Mouse (Mus musculus): Measurements from ENCODE around the gene Sema4a.

The Sema4a gene

GRCm38 (mm10) chr3:88460983-88461696, at the start of gene Sema4a:
TSS of gene Sema4a (minus strand) at chr3:88461182.
- DNase-seq (ENCODE audit: low read depth), result peak; percentile 53

GRCm38 (mm10) chr3:88509692-88510420, 48.9 kb upstream of the Sema4a start, which contains the start of gene Lmna:
TSS of gene Lmna (minus strand) at chr3:88509956.
- DNase-seq (ENCODE audit: low read depth), result peak; percentile 98

- DNase-seq (ENCODE audit: low read depth), result no peak
Measured at GRCm38 (mm10) chr3:88509250-88509649, 48.3 kb upstream of the Sema4a start.

- no peak for DNase-seq (ENCODE audit: low read depth)
Measured at GRCm38 (mm10) chr3:88505765-88506164, 44.8 kb upstream of the Sema4a start.

- no peak for DNase-seq (ENCODE audit: low read depth)
Measured at GRCm38 (mm10) chr3:88505081-88505480, 44.1 kb upstream of the Sema4a start.

GRCm38 (mm10) chr3:88503881-88504746, 43.1 kb upstream of the Sema4a start:
- DNase-seq (ENCODE audit: low read depth), result peak; percentile 85

- peak; percentile 95 for DNase-seq (ENCODE audit: low read depth)
Measured at GRCm38 (mm10) chr3:88503505-88503863, 42.5 kb upstream of the Sema4a start.

GRCm38 (mm10) chr3:88502641-88503504, 41.9 kb upstream of the Sema4a start:
- peak; percentile 98 for DNase-seq (ENCODE audit: low read depth)

GRCm38 (mm10) chr3:88502031-88502571, 41.1 kb upstream of the Sema4a start:
- peak; percentile 79 for DNase-seq (ENCODE audit: low read depth)

- DNase-seq (ENCODE audit: low read depth), result peak; percentile 71
Measured at GRCm38 (mm10) chr3:88501366-88502030, 40.5 kb upstream of the Sema4a start.

- DNase-seq (ENCODE audit: low read depth), result no peak
Measured at GRCm38 (mm10) chr3:88500655-88501365, 39.8 kb upstream of the Sema4a start.

GRCm38 (mm10) chr3:88500087-88500486, 39.1 kb upstream of the Sema4a start:
- DNase-seq (ENCODE audit: low read depth), result peak; percentile 60

GRCm38 (mm10) chr3:88499580-88499979, 38.6 kb upstream of the Sema4a start:
- DNase-seq (ENCODE audit: low read depth), result no peak

GRCm38 (mm10) chr3:88495741-88496415, 34.9 kb upstream of the Sema4a start:
- peak; percentile 74 for DNase-seq (ENCODE audit: low read depth)

GRCm38 (mm10) chr3:88494836-88495628, 34.0 kb upstream of the Sema4a start:
- peak; percentile 95 for DNase-seq (ENCODE audit: low read depth)

- DNase-seq (ENCODE audit: low read depth), result peak; percentile 57
Measured at GRCm38 (mm10) chr3:88493706-88494582, 33.0 kb upstream of the Sema4a start.

GRCm38 (mm10) chr3:88487396-88487795, 26.4 kb upstream of the Sema4a start:
- no peak for DNase-seq (ENCODE audit: low read depth)

All from NIH3T3 (cell line).